Mouse (Mus musculus) lung, postnatal 25 days (tissue): ENCODE measurements around the gene Chst3.
A peak's percentile ranks its signal among the peaks of the same experiment; 100 is the strongest.
"Not testable (repeated sequence)": the region's sequence is repeated elsewhere in the genome, so short reads cannot be mapped to it uniquely, and the experiment has no call there.

ENCODE experiments used
- DNase-seq: peaks from one replicate; pipeline ENCODE4 v3.0.0; 2022; ENCODE audit warnings: low spot score

The Chst3 gene

DNA sequence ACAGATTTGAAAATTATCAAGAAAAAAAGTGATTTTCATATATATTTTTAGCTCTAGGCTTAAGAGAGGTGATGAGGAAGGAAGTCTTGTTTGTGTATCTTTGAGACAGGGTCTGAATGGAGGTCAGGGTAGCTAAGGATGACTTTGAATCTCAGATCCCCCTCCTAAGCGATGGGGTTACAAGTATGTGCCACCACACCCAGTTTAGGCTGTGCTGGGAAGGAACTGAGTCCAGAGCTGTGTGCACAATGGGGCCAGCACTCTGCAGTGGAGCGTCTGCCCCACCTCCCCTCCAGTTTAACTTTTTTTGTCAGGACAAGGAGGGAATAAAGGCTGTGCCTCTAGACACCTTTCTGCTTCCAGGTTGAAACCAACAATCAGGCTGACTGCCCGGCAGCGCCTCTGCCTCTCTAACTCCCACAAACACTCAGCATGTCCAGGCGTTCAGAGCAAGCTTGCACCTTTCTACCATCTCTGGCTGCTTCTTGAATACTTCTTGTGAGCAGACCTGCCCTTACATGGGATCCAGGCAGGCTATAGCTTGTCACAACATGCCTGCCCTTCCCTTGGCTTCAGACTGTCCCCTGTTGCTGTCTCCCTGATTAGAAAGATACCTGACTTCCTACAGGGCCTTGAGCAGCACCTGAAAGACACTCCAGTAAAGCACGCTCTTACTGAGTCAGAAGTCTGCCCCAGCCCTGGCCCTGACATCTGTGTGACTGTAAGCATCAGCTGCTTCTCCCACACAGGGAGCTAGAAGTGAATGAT is 11.4 kb upstream of the Chst3 start:
- no peak for DNase-seq

DNA sequence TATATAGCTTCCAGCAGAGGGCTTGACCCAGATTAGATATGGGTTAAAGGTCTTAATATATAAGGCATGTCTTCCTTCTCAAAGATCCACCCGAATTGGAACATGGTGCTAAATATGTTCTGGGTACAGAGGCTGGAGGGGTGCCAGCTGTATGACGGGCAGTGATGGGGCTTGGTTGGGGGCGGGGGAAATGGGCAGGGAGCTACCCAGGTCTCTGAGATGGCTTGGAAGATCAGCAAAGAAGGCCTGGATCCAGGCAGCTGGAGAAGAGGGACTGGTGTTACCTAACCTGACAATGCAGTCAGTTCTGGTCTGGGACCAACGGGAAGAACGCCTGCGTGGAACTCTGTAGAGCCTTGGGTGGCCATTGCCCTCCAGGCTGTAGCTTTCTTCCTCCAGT is 10.1 kb upstream of the Chst3 start:
- no peak for DNase-seq

DNA sequence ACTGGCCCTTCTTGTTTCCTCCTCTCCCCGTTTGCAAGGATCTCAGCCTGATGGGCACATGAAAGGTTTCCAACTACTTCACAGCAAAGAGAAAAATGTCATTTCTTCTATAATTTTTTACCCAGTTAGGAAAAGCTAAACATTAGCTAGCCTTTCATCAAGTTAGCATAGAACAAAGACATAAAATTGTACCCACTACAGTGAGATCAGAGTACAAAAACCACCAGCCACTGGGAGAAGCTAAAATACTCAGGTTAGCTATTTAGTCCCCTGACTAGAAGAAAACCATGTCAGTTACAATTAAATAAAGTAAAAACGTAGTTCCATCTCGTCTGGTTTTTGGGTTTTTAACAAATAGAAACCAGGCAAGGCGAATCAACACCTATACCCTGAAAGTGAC is 8.6 kb upstream of the Chst3 start:
- DNase-seq, result no peak

GRCm38 (mm10) chr10:60224601-60225000 is 5.5 kb upstream of the Chst3 start:
- no peak for DNase-seq

DNA sequence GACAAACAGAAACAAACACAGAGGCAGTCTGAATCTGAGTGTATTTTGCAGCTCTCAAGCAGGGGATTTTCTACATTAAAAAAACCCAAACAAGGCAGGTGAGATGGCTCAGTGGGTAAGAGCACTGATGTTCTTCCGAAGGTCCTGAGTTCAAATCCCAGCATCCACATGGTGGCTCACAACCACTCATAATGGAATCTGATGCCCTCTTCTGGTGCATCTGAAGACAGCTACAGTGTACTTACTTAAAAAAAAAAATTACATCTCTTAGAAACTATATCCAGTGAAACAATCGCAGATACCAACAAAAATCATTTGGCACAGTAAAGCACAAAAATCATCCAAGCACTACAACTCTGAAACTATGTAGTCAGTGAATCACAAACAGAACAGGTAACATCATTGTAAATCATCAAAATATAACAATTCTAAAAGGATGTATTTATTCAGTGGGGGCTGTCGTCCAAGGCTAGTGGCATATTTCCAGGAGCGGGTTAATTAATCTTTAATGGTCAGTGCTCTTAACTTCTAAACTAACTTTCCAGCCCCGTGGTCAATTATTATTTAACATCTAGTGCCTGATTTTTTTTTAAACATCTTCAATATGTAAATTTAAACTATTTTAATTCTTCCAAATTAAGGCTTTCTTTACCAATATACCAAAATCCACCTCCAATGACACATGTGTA is 2.7 kb upstream of the Chst3 start:
- DNase-seq, result not testable (repeated sequence)

DNA sequence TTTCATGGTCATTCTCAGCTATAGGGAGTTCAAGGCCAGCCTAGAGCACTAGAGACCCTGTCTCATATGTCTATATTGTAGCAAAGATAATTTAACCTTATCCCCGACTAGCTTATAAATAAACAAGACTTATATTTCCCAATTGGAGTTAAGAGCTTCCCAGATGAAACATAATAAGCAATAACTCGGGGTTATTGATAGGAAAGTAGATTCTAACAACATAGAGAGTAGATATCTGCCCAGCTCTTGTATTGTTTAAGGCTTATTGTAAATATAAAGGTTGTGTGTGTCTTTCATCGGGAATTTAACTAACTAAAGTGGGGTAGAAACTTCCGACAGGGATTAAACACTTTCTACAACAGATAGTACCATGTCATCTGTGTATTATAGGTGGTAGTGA is 1.5 kb upstream of the Chst3 start:
- DNase-seq, result no peak

- DNase-seq, result no peak
Observed at GRCm38 (mm10) chr10:60220042-60220523, 1.0 kb upstream of the Chst3 start.

DNA sequence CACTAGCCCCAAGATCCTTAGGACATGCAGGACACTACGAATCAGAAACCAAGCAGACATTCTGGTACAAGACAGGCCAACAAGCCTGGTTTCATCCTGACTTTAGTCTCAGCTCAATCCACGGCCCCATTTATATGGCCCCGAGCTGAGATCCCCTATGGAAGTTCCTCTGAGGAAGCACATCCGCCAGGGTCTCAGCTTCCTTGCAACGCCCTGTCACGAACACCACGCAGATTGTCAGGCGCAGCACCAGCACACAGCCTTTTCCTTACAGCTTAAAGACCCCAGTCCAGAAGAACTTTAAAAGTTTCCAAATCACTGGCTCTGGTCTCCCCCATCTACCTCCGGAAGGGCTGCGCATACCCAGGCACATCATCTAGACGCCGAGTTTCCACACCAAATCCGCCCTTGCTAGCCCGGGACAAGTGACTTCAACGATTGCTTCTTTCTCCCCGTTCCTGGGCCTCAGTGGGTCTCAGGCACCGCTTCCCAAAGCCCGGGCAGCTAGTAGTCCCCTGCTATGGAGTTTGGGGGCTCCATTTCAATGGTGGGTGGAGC is 948 bp downstream of the Chst3 start:
- no peak for DNase-seq

DNA sequence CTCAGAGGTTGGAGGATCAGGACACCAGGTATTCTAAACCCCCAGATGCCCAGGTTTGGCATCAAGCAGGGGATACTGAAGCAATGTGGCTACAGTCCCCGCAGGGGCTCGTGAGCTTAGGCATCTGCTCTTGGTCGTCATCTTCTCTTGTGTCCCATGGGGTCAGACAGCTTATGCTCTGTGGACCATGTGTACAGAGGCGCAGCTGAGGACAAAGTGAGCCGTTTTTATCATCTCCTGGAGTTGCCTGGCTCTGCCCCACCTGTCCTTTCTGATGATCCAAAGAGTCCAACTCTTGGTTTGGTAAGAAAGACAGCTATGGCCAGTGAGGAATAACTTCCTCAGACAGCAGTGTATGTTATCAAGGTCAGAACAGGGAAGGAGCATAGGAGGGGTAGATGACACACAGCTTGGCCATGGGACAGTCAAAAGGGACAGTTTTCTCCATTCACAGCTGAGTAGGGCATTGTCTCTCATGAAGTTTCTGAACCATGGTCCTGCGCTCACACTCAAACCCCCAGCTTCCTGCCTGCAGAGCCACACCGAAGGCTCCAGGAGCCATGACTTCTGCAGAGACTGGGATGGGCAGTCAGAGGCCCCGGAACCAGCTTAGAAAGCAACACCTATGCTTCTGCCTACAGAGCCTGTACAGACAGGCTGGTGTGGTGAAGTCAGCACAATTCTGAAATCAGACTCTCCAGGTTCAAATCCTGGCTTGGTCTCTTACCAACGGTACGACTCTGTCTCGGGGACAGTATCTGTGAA is 2.5 kb downstream of the Chst3 start:
- DNase-seq, result no peak

DNA sequence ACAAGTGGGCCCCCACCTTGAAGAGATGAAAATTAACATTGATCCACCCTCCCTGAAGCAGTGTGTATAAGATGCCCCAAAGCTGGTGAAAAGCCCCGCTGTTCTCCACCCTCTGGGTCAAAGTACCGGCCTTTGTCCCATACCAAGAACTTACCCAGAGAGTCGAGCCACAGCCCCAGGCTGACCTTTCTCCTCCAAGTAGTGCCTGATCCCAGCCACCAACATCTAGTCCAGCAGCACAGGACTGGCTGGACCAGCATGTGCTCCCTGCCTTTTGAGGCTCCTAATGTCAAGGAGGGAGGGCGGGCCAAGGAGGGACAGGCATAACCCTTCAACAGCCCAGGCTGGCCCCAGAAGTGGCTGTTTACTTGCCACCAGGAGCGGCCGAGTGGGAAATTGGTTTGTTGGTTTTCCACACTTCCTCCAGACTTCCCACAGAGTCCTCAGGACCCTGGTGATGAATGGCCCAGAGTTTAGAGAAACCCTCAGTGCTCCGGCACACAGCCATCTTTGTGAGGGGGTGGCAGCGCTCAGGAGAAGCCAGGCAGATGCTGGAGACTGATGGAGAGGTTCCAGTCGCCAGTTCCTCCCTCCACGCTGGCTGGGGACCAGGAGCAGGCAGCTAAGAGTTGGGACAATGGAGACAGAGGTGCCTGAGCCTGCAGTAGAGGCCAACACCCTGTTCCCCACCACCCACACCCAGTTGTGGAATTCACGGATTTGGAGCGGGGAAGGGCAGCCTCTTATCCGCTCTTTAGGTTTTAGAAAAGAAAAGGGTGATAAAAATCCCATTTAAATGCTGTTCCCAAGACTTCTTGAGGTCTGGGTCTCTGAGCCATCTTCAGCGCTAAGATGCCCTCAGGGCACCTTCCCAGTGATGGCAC is 3.7 kb downstream of the Chst3 start:
- no peak for DNase-seq

GRCm38 (mm10) chr10:60212589-60213379 is 6.3 kb downstream of the Chst3 start:
- no peak for DNase-seq

GRCm38 (mm10) chr10:60211501-60212005 is 7.5 kb downstream of the Chst3 start:
- DNase-seq, result no peak

GRCm38 (mm10) chr10:60210468-60210867 is 8.6 kb downstream of the Chst3 start:
- DNase-seq, result no peak

DNA sequence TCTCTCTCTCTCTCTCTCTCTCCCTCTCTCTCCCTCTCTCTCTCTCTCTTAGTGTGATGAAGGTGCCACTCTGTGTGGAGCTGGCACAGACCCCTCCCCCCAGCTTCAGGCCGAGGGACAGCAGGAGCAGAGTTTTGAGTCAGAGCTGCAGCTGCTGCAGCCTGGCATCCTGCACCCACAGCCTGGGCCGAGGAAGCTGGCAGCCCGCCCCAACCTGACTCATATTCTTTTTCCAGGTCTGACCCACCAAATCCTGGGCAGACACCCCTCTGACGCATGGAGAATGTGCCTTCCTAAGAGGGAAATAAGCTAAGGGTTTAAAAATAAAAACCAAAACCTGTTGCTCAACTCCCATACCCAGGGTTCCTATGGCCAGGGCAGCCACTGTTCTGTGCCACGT is 9.8 kb downstream of the Chst3 start:
- no peak for DNase-seq

GRCm38 (mm10) chr10:60207166-60207705 is 11.8 kb downstream of the Chst3 start:
- no peak for DNase-seq

GRCm38 (mm10) chr10:60205601-60206241 is 13.3 kb downstream of the Chst3 start:
- DNase-seq, result no peak

DNA sequence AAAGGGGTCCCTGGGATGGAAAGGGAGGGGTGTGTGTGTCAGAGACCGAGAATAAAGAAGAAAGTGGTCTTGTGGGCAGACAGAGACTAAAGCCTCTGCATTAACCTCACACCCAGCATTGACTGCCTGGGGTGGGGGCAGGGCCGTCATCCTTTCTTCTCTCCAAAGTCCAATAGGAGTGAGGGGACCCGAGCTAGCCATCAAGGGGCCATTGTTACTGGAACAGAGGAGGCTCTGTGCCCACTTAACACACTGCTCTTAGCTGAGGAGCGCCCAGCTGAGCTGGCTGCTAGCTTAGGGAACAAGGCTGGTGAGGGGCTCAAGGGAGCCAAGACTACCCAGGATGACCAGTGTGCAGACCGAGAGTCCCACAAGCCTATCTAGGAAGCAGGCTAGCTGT is 16.3 kb downstream of the Chst3 start:
- no peak for DNase-seq

DNA sequence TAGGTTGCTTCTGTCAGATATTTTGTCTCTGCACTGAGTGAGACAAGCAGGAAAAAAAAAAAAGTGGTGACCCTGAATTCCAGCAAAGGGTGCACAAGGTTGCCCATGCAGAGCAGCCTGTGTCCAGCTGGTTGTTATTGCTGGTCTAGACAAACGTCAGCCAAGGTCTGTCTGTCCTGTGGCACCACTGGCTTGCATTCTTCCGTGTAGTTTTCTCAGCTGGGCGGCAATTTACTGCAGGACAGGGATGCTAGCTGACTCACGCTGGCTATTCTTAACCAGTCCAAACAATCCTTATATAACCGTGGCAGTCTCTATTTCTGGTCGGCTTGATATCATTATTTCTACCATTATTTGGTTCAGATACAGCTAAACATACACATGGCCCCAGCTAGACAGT is 18.1 kb downstream of the Chst3 start:
- no peak for DNase-seq

DNA sequence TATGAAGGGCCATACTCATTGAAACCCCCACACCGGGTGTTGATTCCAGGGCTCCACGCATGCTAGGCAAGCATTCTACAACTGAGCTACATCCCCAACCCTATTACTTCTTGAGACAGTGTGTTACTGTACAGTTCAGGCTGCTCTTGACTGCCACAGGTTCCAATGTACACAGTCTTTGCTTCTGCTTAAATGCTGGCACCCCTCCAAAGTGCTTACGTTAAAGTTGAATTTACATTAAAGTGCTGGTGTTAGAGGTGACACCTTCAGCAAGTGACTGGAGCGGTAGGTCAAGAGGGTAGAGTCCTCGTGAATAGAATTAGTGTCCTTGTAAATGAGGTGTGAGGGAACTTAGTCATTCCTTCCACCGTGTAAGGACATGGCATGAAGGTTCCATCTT is 19.7 kb downstream of the Chst3 start:
- DNase-seq, result no peak

GRCm38 (mm10) chr10:60197406-60197821 is 21.6 kb downstream of the Chst3 start:
- peak; percentile 69 for DNase-seq
